Mouse (Mus musculus): ENCODE results near the gene Gm12216.

GRCm38 (mm10) chr11:53774659-53775255, 84.3 kb downstream of the Gm12216 start:
- no peak for TF ChIP-seq GATA1 (IDR thresholded peaks at IDR 0.05; ENCODE audit: low read length)
- TF ChIP-seq TAL1 (IDR thresholded peaks at IDR 0.05; ENCODE audit: low read length): no peak

All from erythroblast, embryonic 14.5 days (primary cell).